Mouse (Mus musculus) brain, embryonic 18.5 days (tissue): ENCODE results near the gene Kcnq4.

Experiments used
- DNase-seq: peaks from one replicate; pipeline ENCODE4 v3.0.0-alpha.2; 2012; ENCODE audit warnings: low read depth, low spot score

Gene Kcnq4

GRCm38 (mm10) chr4:120747941-120748866, at the start of gene Kcnq4:
Kcnq4 (minus strand) TSS chr4:120748612.
- DNase-seq, result no peak

GRCm38 (mm10) chr4:120796687-120797086, 48.3 kb upstream of the Kcnq4 start:
- DNase-seq, result no peak

- DNase-seq, result no peak
Measured at GRCm38 (mm10) chr4:120795646-120796045, 47.2 kb upstream of the Kcnq4 start.

GRCm38 (mm10) chr4:120792918-120793317, 44.5 kb upstream of the Kcnq4 start:
- DNase-seq, result no peak

GRCm38 (mm10) chr4:120790027-120790426, 41.6 kb upstream of the Kcnq4 start:
- DNase-seq, result no peak

- no peak for DNase-seq
Measured at GRCm38 (mm10) chr4:120755801-120756200, 7.4 kb upstream of the Kcnq4 start.

GRCm38 (mm10) chr4:120755299-120755698, 6.9 kb upstream of the Kcnq4 start:
- DNase-seq, result no peak

GRCm38 (mm10) chr4:120749601-120750000, 1.2 kb upstream of the Kcnq4 start:
- DNase-seq, result no peak

GRCm38 (mm10) chr4:120747243-120747792, 1.1 kb downstream of the Kcnq4 start:
- no peak for DNase-seq

- DNase-seq, result no peak
Measured at GRCm38 (mm10) chr4:120746552-120747150, 1.8 kb downstream of the Kcnq4 start.

- DNase-seq, result no peak
Measured at GRCm38 (mm10) chr4:120745731-120746551, 2.5 kb downstream of the Kcnq4 start.

GRCm38 (mm10) chr4:120743636-120744035, 4.8 kb downstream of the Kcnq4 start:
- no peak for DNase-seq

GRCm38 (mm10) chr4:120741303-120741702, 7.1 kb downstream of the Kcnq4 start:
- DNase-seq, result no peak

GRCm38 (mm10) chr4:120734012-120734622, 14.3 kb downstream of the Kcnq4 start:
- DNase-seq, result no peak

- no peak for DNase-seq
Measured at GRCm38 (mm10) chr4:120732737-120733136, 15.7 kb downstream of the Kcnq4 start.

GRCm38 (mm10) chr4:120731030-120731644, 17.3 kb downstream of the Kcnq4 start:
- no peak for DNase-seq

- DNase-seq, result no peak
Measured at GRCm38 (mm10) chr4:120730574-120730973, 17.8 kb downstream of the Kcnq4 start.

- DNase-seq, result no peak
Measured at GRCm38 (mm10) chr4:120730146-120730545, 18.3 kb downstream of the Kcnq4 start.

- no peak for DNase-seq
Measured at GRCm38 (mm10) chr4:120729441-120729840, 19.0 kb downstream of the Kcnq4 start.

- no peak for DNase-seq
Measured at GRCm38 (mm10) chr4:120727842-120728241, 20.6 kb downstream of the Kcnq4 start.

- DNase-seq, result no peak
Measured at GRCm38 (mm10) chr4:120726174-120726573, 22.2 kb downstream of the Kcnq4 start.
